Mouse (Mus musculus): ENCODE data around the gene Ppp1r9b. TPM values are rescaled to one million over a fixed set of nuclear protein-coding genes. Genes with fewer than 3 reads are reported as not detected.

The Ppp1r9b gene
- total RNA-seq, 1 experiment from 2014 or later = 164 TPM

GRCm38 (mm10) chr11:94974951-94975350 is 15.9 kb upstream of the Ppp1r9b start:
- no peak for ATAC-seq (replicated peaks; ENCODE audit: low read depth, poor library complexity, severe bottlenecking)

- ATAC-seq (replicated peaks; ENCODE audit: low read depth, poor library complexity, severe bottlenecking) = no peak
These were observed 14.6 kb upstream of the Ppp1r9b start, which contains the start of gene Sgca for GRCm38 (mm10) chr11:94976199-94976598. Sgca (minus strand) TSS chr11:94976327.

GRCm38 (mm10) chr11:94978178-94978915 is 12.5 kb upstream of the Ppp1r9b start:
- no peak for ATAC-seq (replicated peaks; ENCODE audit: low read depth, poor library complexity, severe bottlenecking)

- peak; percentile 99 for ATAC-seq (replicated peaks; ENCODE audit: low read depth, poor library complexity, severe bottlenecking)
These were observed 11.9 kb upstream of the Ppp1r9b start for GRCm38 (mm10) chr11:94978947-94979346.

- ATAC-seq (replicated peaks; ENCODE audit: low read depth, poor library complexity, severe bottlenecking) = peak; percentile 28; the same call in 1 of the 2 replicates
These were observed 11.2 kb upstream of the Ppp1r9b start for GRCm38 (mm10) chr11:94979462-94980179.

GRCm38 (mm10) chr11:94985140-94985539 is 5.7 kb upstream of the Ppp1r9b start:
- no peak for ATAC-seq (replicated peaks; ENCODE audit: low read depth, poor library complexity, severe bottlenecking)

GRCm38 (mm10) chr11:94985822-94986221 is 5.0 kb upstream of the Ppp1r9b start:
- ATAC-seq (replicated peaks; ENCODE audit: low read depth, poor library complexity, severe bottlenecking) = no peak

- no peak for ATAC-seq (replicated peaks; ENCODE audit: low read depth, poor library complexity, severe bottlenecking)
These were observed 4.4 kb upstream of the Ppp1r9b start for GRCm38 (mm10) chr11:94986435-94986834.

- no peak for ATAC-seq (replicated peaks; ENCODE audit: low read depth, poor library complexity, severe bottlenecking)
These were observed 3.5 kb upstream of the Ppp1r9b start for GRCm38 (mm10) chr11:94987341-94987740.

GRCm38 (mm10) chr11:94987851-94988250 is 3.0 kb upstream of the Ppp1r9b start:
- no peak for ATAC-seq (replicated peaks; ENCODE audit: low read depth, poor library complexity, severe bottlenecking)

- ATAC-seq (replicated peaks; ENCODE audit: low read depth, poor library complexity, severe bottlenecking) = no peak
These were observed 1.9 kb upstream of the Ppp1r9b start for GRCm38 (mm10) chr11:94988780-94989561.

GRCm38 (mm10) chr11:94989562-94990017 is 1.2 kb upstream of the Ppp1r9b start:
- peak; percentile 59 for ATAC-seq (replicated peaks; ENCODE audit: low read depth, poor library complexity, severe bottlenecking)

GRCm38 (mm10) chr11:94990102-94990748 is 610 bp upstream of the Ppp1r9b start:
- ATAC-seq (replicated peaks; ENCODE audit: low read depth, poor library complexity, severe bottlenecking) = no peak

GRCm38 (mm10) chr11:94991641-94992479 is 1.0 kb downstream of the Ppp1r9b start:
- no peak for ATAC-seq (replicated peaks; ENCODE audit: low read depth, poor library complexity, severe bottlenecking)

GRCm38 (mm10) chr11:94992480-94992753 is 1.6 kb downstream of the Ppp1r9b start:
- no peak for ATAC-seq (replicated peaks; ENCODE audit: low read depth, poor library complexity, severe bottlenecking)

GRCm38 (mm10) chr11:94992754-94993606 is 2.1 kb downstream of the Ppp1r9b start:
- peak; percentile 27 for ATAC-seq (replicated peaks; ENCODE audit: low read depth, poor library complexity, severe bottlenecking)

GRCm38 (mm10) chr11:94994208-94994814 is 3.5 kb downstream of the Ppp1r9b start:
- no peak for ATAC-seq (replicated peaks; ENCODE audit: low read depth, poor library complexity, severe bottlenecking)
